Mouse (Mus musculus): Measurements from ENCODE around the gene Gbp3. TPM values are rescaled to one million over a fixed set of nuclear protein-coding genes. Genes with fewer than 3 reads are reported as not detected.
"Not testable (repeated sequence)": the region's sequence is repeated elsewhere in the genome, so short reads cannot be mapped to it uniquely, and the experiment has no call there.

Gene Gbp3
- total and polyA plus RNA-seq, 3 experiments = 0.27 TPM; not detected in 2

DNA sequence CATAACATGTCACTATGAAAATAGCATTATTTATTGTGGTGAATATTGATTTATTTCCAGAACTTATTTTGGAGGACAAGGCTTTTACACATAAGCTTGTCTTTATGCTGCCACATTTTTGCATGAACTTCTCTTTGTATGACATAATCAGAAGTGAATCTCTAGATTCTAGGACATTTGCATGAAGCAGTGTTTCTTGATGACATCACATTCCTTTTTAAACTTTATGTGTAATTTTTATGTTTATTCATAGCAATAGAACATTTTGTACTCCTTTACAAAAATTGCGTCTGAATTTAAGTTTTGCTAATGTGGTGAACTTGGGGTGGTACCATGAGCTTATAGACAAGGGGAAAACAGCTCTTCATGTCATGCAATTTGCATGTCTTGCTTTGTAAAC lies 24.2 kb upstream of the Gbp3 start:
- H3K4me3 ChIP-seq (ENCODE audit: low read depth, low read length) = no peak overlapping the region

DNA sequence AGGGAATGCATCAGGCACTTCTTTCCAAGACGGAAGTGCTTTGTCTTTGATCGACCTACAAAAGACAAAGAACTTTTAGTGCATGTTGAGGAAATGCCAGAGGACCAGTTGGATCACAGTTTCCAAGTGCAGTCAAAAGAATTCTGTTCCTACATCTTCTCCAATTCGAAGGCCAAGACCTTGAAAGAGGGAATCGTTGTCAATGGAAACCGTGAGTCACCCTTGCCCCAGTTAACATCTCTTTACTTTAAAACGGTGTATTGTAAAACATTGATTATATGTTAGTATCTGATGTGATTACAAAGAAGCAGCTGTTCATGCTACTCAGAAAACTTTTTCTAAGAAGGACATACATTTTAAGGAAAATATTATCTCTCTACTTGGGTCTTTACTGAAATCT lies 18.4 kb upstream of the Gbp3 start:
- Histone ChIP-seq H3K4me1 (ENCODE audit: insufficient read depth, low read depth, low read length) (no peaks in the 10 kb centered on the region), H3K9me3 (replicated peaks) (no peaks in the 10 kb centered on the region), H3K27me3 (ENCODE audit: insufficient read depth, low read length) (no peaks in the 10 kb centered on the region), H3K4me3 (ENCODE audit: low read depth, low read length) (no peak overlapping the region), H3K36me3 (replicated peaks) (peaks cover 6% of the 10 kb centered on the region)
- no peak for ATAC-seq (ENCODE audit: extremely low read depth, insufficient number of reproducible peaks, low FRiP score, poor library complexity, severe bottlenecking)
- TF ChIP-seq GATA2 (IDR thresholded peaks at IDR 0.05; ENCODE audit: borderline replicate concordance, low read depth, low read length) (no peak), POLR2AphosphoS5 (IDR thresholded peaks at IDR 0.05; ENCODE audit: insufficient replicate concordance, low read depth, low read length) (no peak), CTCF (IDR thresholded peaks at IDR 0.05; ENCODE audit: low read depth, low read length) (no peak), TAL1 (conservative IDR thresholded peaks at IDR 0.05; ENCODE audit: low read depth, low read length) (no peak), GATA1 (IDR thresholded peaks at IDR 0.05; ENCODE audit: borderline replicate concordance, low read length) (no peak)
- no peak for DNase-seq (ENCODE audit: low spot score)

More for the DNA sequence above, 24.2 kb upstream of the Gbp3 start:
- Histone ChIP-seq H3K36me3 (replicated peaks) (no peaks in the 10 kb centered on the region), H3K9me3 (replicated peaks) (no peaks in the 10 kb centered on the region), H3K4me1 (ENCODE audit: insufficient read depth, low read depth, low read length) (peaks cover 5% of the 10 kb centered on the region), H3K27me3 (ENCODE audit: insufficient read depth, low read length) (no peaks in the 10 kb centered on the region)
- ATAC-seq (ENCODE audit: extremely low read depth, insufficient number of reproducible peaks, low FRiP score, poor library complexity, severe bottlenecking) = no peak
- TF ChIP-seq GATA2 (IDR thresholded peaks at IDR 0.05; ENCODE audit: borderline replicate concordance, low read depth, low read length) = no peak
- no peak for TF ChIP-seq CTCF (IDR thresholded peaks at IDR 0.05; ENCODE audit: low read depth, low read length)
- TF ChIP-seq GATA1 (IDR thresholded peaks at IDR 0.05; ENCODE audit: borderline replicate concordance, low read length) = no peak
- TF ChIP-seq POLR2AphosphoS5 (IDR thresholded peaks at IDR 0.05; ENCODE audit: insufficient replicate concordance, low read depth, low read length) = no peak
- TF ChIP-seq TAL1 (conservative IDR thresholded peaks at IDR 0.05; ENCODE audit: low read depth, low read length) = no peak
- DNase-seq (ENCODE audit: low spot score) = no peak

DNA sequence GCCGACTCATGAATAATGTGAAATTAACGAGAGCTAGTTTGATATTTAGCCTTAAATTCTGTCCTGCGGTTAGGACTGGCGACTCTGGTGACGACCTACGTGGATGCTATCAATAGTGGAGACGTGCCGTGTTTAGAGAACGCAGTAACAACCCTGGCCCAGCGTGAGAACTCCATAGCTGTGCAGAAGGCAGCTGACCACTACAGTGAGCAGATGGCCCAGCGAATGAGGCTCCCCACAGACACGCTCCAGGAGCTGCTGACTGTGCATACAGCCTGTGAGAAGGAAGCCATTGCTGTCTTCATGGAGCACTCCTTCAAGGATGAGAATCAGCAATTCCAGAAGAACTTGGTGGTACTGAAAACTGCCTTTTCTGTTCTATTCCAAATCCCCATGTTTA lies 17.1 kb upstream of the Gbp3 start:
- H3K36me3 ChIP-seq (replicated peaks); H3K4me3 ChIP-seq (ENCODE audit: low read depth, low read length); DNase-seq (ENCODE audit: low spot score); H3K9me3 ChIP-seq (replicated peaks); H3K27me3 ChIP-seq (ENCODE audit: insufficient read depth, low read length); ATAC-seq (ENCODE audit: extremely low read depth, insufficient number of reproducible peaks, low FRiP score, poor library complexity, severe bottlenecking); H3K4me1 ChIP-seq (ENCODE audit: insufficient read depth, low read depth, low read length): not testable (repeated sequence)

DNA sequence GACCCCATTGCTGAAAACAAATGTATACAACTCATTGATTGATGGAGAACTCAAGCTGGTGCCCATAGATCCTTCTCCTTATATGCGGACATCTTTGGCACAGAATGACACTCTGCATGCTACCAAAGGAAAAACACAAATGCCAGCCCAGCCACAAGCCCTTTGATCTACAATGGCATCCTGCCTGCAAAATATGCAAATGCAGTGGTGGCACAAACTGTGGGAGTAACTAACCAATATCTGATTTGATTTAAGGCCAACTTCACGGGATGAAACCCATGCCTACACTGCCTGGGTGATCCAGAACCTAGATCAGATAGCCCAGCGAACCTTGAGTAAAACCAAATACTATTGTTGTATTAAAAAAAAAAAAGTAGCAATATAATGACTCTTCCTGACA lies 13.1 kb upstream of the Gbp3 start:
- Histone ChIP-seq H3K9me3 (replicated peaks) (no peaks in the 10 kb centered on the region), H3K4me3 (ENCODE audit: low read depth, low read length) (no peak overlapping the region), H3K36me3 (replicated peaks) (peaks cover 6% of the 10 kb centered on the region), H3K27me3 (ENCODE audit: insufficient read depth, low read length) (no peaks in the 10 kb centered on the region), H3K4me1 (ENCODE audit: insufficient read depth, low read depth, low read length) (no peaks in the 10 kb centered on the region)
- no peak for TF ChIP-seq POLR2AphosphoS5 (IDR thresholded peaks at IDR 0.05; ENCODE audit: insufficient replicate concordance, low read depth, low read length)
- TF ChIP-seq TAL1 (conservative IDR thresholded peaks at IDR 0.05; ENCODE audit: low read depth, low read length) = no peak
- TF ChIP-seq GATA2 (IDR thresholded peaks at IDR 0.05; ENCODE audit: borderline replicate concordance, low read depth, low read length) = no peak
- no peak for TF ChIP-seq GATA1 (IDR thresholded peaks at IDR 0.05; ENCODE audit: borderline replicate concordance, low read length)
- no peak for TF ChIP-seq CTCF (IDR thresholded peaks at IDR 0.05; ENCODE audit: low read depth, low read length)
- DNase-seq (ENCODE audit: low spot score) (no peak), ATAC-seq (ENCODE audit: extremely low read depth, insufficient number of reproducible peaks, low FRiP score, poor library complexity, severe bottlenecking) (no peak)

GRCm38 (mm10) chr3:142550052-142550676 lies 9.7 kb upstream of the Gbp3 start:
- no peak for DNase-seq (ENCODE audit: low spot score)
- Histone ChIP-seq H3K4me1 (ENCODE audit: insufficient read depth, low read depth, low read length) (no peaks in the 10 kb centered on the region), H3K4me3 (ENCODE audit: low read depth, low read length) (no peak overlapping the region), H3K27me3 (ENCODE audit: insufficient read depth, low read length) (no peaks in the 10 kb centered on the region; the same call in 1 of the 2 replicates), H3K9me3 (replicated peaks) (no peaks in the 10 kb centered on the region), H3K36me3 (replicated peaks) (peaks cover 3% of the 10 kb centered on the region)
- TF ChIP-seq TAL1 (conservative IDR thresholded peaks at IDR 0.05; ENCODE audit: low read depth, low read length) (no peak), GATA2 (IDR thresholded peaks at IDR 0.05; ENCODE audit: borderline replicate concordance, low read depth, low read length) (no peak), CTCF (IDR thresholded peaks at IDR 0.05; ENCODE audit: low read depth, low read length) (no peak)
- no peak for ATAC-seq (ENCODE audit: extremely low read depth, insufficient number of reproducible peaks, low FRiP score, poor library complexity, severe bottlenecking)

- Histone ChIP-seq H3K4me3 (ENCODE audit: low read depth, low read length) (no peak overlapping the region), H3K27me3 (ENCODE audit: insufficient read depth, low read length) (peaks cover 4% of the 10 kb centered on the region; the same call in 1 of the 2 replicates)
- TF ChIP-seq TAL1 (conservative IDR thresholded peaks at IDR 0.05; ENCODE audit: low read depth, low read length) (no peak), GATA2 (IDR thresholded peaks at IDR 0.05; ENCODE audit: borderline replicate concordance, low read depth, low read length) (no peak), GATA1 (IDR thresholded peaks at IDR 0.05; ENCODE audit: borderline replicate concordance, low read length) (no peak), CTCF (IDR thresholded peaks at IDR 0.05; ENCODE audit: low read depth, low read length) (no peak), POLR2AphosphoS5 (IDR thresholded peaks at IDR 0.05; ENCODE audit: insufficient replicate concordance, low read depth, low read length) (no peak)
These were observed 5.2 kb upstream of the Gbp3 start for GRCm38 (mm10) chr3:142554601-142555000.

GRCm38 (mm10) chr3:142555623-142556022 lies 4.2 kb upstream of the Gbp3 start:
- Histone ChIP-seq H3K36me3 (replicated peaks) (no peaks in the 10 kb centered on the region), H3K9me3 (replicated peaks) (no peaks in the 10 kb centered on the region), H3K27me3 (ENCODE audit: insufficient read depth, low read length) (peaks cover 4% of the 10 kb centered on the region; the same call in 1 of the 2 replicates), H3K4me1 (ENCODE audit: insufficient read depth, low read depth, low read length) (peaks cover 9% of the 10 kb centered on the region), H3K4me3 (ENCODE audit: low read depth, low read length) (no peak overlapping the region)
- DNase-seq (ENCODE audit: low spot score) = no peak
- no peak for TF ChIP-seq TAL1 (conservative IDR thresholded peaks at IDR 0.05; ENCODE audit: low read depth, low read length)
- no peak for TF ChIP-seq GATA2 (IDR thresholded peaks at IDR 0.05; ENCODE audit: borderline replicate concordance, low read depth, low read length)
- no peak for TF ChIP-seq POLR2AphosphoS5 (IDR thresholded peaks at IDR 0.05; ENCODE audit: insufficient replicate concordance, low read depth, low read length)
- TF ChIP-seq CTCF (IDR thresholded peaks at IDR 0.05; ENCODE audit: low read depth, low read length) = no peak
- no peak for TF ChIP-seq GATA1 (IDR thresholded peaks at IDR 0.05; ENCODE audit: borderline replicate concordance, low read length)
- no peak for ATAC-seq (ENCODE audit: extremely low read depth, insufficient number of reproducible peaks, low FRiP score, poor library complexity, severe bottlenecking)

More at GRCm38 (mm10) chr3:142554601-142555000, 5.2 kb upstream of the Gbp3 start:
- Histone ChIP-seq H3K36me3 (replicated peaks) (no peaks in the 10 kb centered on the region), H3K4me1 (ENCODE audit: insufficient read depth, low read depth, low read length) (peaks cover under 1% of the 10 kb centered on the region; the same call in 1 of the 2 replicates), H3K9me3 (replicated peaks) (no peaks in the 10 kb centered on the region)
- no peak for ATAC-seq (ENCODE audit: extremely low read depth, insufficient number of reproducible peaks, low FRiP score, poor library complexity, severe bottlenecking)
- no peak for DNase-seq (ENCODE audit: low spot score)
